Mouse (Mus musculus) lung, adult 2 months (tissue): ENCODE measurements at regions not wholly inside any gene's neighbourhood (a gene's known extent, or its start where the extent isn't known, plus 50 kb on each side); places are given as distances from the start of the nearest gene placed in this dataset.

Source experiments
- CTCF ChIP-seq: fragments of 200-500 bp; IDR thresholded peaks from 2 replicates; pipeline ENCODE4 v1.5.1; 2011; ENCODE audit warnings: mild to moderate bottlenecking, low read length, control low read depth; ENCODE audit not compliant: insufficient read depth
- POLR2A ChIP-seq: fragments of 200-500 bp; IDR thresholded peaks from 2 replicates; pipeline ENCODE4 v1.6.1; 2011; ENCODE audit warnings: low read depth, mild to moderate bottlenecking, control low read depth, low read length, borderline replicate concordance; ENCODE audit errors: extremely low read depth

- TF ChIP-seq POLR2A (no peak), CTCF (no peak)
Observed at GRCm38 (mm10) chr5:91200448-91200847, 61.0 kb downstream of the Areg start.
